Mouse (Mus musculus) layer of hippocampus, postnatal 10 days (tissue): ENCODE measurements at regions not wholly inside any gene's neighbourhood (a gene's known extent, or its start where the extent isn't known, plus 50 kb on each side); places are given as distances from the start of the nearest gene placed in this dataset.

ENCODE experiments used
- DNase-seq, 2 experiments: peaks; one replicate each; pipeline ENCODE4 v3.0.0; 2021; ENCODE audit warnings: low spot score in 2 of 2

DNA sequence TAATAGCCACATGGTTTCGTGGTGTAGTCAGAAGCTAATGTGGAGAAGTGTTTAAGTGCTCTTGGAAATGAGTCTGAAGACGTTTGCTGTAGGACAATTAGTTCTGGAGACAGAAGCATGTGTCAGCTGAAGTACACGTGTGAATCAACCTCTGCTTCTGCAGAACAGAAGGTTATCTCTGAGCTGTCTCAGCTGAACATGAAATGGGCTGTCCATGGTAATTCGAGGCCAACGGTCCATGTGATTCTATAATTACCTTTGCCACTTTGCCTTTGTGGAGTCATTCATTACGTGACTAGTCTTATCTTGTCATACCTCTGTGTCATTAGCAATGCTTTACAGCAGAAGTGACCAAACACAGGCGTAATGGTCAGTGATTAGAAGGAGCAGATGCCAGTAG is 295.6 kb upstream of the Veph1 start:
- DNase-seq = no peak

DNA sequence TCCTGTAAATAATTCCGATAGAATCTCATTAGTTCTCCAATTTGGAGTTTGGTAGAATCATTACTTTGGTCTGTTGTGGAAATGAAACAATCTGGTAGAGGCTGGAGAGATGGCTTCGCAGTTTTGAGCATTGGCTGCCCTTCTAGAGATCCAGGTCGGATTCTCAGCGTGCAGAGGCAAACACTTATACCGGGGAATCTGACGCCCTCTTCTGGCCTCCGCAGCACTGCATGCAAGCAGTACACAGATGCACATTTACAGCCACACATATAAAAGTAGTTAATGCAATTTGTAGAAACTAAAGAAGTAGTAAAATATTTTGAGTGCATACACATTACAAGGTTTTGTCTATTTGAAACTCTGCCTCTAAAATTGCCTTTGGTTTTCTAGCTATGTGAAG is 294.1 kb upstream of the Veph1 start:
- no peak for DNase-seq

DNA sequence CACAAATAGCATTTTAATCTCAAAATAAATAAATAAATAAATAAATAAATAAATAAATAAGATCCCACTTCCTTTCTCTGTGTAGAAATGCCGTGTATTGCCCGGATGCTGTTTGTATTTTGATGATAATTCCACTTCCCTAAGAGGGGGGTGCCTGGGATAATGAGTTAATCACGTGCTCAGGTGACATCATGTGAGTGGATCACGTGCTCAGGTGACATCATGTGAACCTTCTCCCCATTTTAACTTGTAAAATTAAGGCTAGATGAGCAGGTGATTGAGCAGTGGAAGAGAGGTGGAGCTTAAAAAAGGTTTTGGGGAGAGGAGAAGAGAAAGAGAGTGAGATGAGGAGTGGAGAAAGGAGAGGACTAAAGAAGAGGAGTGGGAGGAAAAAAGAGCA is 292.8 kb upstream of the Veph1 start:
- DNase-seq = no peak

DNA sequence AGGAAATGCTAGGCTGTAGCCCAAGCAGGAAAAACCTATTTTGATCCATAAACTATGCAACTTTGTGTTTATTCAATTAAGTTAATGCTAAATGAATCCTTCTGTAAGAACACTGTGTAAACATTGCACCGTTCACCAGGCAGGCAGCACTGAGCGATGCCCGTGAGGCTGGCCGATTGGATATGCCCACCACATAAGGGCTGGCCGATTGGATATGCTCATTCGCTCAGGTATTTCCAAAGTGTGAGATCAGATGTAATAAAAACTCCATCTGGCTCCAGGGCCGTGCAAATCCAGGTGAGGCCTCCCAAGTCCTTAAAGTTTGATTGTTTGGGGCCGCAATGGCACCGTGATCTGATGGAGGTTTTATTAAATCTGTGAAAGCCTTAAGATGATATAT is 288.2 kb upstream of the Veph1 start:
- no peak for DNase-seq

DNA sequence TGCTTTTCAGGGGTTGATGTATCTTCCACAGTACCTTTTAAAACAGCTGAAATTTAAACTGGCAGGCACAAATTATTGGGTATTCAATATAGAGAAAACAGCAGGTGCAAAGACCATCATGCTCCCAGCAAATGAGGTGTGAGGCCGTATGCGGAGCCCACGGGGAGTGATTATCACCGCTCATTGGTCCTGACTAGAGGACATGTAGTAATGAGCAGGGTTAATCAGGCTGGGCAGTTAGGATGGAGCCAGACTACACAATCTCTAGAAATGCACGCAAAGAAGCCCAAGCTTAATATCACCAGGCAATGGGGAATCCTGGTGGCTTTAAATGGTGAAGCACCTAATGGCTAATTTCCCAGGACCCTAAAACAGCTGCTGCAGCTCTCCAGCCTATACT is 287.5 kb upstream of the Veph1 start:
- no peak for DNase-seq

DNA sequence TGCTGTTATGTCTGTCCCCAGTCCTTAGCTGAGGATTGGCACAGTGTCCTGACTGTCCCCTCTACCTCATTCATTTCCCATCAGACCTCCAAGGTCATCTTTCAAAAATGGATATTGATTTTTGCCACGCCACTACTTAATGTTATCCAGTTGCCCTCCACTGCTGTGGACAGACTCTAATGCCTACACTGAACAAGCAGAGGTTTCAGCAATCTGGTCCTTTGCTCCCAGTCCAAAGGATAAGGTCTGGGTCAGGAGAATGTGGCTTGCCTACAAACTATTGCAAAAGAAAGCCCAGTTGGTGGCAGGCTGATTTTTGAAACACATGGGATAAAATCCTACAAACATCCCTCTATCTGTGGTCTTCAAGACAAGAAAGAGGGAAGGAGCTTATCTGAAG is 280.0 kb upstream of the Veph1 start:
- no peak for DNase-seq

DNA sequence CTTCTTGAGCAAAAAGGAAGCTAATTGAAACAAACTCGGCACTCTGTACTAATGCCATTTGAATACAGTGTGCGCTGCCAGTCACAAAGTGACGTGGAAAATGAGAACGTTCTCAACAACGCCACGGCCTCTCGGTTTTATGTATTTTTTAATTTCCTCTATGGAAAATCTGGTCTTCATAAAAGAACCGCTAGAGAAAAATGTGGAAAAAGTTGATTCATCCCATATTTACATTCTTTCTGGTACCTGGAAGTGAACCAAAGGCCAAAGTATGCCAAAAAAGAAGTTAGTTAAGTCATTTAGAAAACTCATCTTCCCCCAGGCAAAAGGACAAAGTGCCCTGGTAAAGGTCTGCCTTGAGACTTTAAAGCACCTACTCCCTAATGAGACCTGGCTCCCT is 277.7 kb upstream of the Veph1 start:
- no peak for DNase-seq

DNA sequence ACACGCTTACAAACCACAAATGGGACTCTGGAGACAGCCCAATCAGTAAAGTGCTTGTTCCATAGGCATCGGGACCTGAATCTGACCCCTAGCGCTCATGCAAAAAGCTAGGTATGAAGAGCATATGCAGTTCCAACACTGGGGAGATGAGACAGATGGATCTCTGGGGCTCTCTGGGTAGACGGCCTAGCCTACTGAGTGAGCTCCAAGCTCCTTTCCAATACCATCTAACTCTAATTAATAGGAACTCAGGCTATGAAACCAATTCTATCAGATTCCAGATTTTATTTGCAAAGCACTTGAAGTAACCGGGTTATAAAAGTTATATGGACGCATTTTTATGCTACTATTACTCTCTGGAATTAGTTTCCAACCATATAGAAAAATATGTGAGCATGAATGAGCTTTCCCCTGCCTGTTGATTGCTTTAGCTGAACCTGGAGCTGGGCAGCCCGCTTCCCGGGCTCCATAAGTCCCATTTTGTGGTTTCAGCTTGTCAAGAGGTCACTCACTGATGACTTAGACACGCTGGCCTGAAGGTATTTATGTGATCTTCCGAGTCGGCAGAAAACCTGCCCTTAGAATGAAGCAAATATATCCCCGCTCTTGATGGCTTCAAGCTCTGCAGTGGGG is 276.4 kb upstream of the Veph1 start:
- no peak for DNase-seq

DNA sequence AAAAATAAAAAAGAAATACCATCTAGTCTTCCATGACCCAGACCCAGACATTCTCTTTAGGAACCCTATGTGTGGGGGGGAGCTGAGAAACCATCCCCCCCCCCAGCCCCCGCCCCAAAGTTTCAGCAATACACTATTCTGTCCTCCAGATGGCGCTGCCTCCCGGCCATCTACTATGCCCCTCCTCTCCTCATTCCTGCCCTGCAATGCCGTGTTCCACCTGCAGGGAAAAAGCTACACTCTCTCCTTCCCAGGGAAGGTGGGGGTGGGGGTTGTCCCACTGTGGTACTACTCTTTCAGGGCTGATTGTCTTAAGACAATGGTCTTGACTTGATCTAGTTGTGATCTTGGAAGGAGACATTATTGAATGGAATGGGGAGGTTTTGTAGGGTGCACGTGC is 273.7 kb upstream of the Veph1 start:
- no peak for DNase-seq

DNA sequence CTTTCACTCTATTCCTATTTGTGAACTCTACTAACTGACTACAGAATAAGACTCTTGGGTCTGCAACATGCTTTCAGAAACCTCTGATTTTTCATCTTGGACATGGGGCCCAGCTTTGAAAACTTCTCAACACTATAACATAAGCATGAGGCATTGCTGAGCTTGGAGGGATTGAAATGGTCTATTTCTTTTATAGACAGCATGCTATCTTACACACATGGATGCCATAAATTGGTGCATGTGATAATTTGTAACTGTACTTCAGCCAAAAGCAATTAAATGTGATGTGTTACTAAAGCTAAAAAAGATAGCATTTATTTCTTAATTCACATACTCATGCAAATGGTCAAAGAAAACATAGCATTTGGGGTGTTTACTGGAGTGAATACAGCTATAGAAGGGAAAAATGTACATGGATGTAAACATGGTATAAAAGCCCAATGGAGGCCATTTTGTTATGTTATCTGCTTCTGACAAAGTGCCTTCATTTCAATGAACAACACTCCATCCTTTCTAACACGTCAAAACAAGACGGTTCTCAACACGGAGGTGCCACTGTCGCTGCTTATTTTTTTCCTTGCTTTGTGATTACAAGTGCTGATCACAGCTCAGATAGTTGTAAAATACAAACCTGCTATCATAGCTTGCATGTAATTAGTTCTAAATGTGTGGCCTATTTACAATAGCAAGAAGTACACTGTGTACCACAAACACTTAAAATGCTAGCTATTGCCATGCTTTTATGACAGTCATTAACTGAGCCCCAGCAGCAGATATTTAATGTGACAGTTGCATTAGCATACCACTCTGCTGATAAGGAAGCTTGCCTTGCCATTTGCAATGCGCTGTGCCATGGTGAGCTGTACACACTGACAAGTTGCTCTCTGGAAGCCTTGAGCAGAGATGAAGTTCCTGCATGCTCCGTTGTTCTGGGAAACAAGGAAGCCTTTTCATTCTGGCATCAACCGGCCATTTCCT is 267.9 kb upstream of the Veph1 start:
- no peak for DNase-seq

DNA sequence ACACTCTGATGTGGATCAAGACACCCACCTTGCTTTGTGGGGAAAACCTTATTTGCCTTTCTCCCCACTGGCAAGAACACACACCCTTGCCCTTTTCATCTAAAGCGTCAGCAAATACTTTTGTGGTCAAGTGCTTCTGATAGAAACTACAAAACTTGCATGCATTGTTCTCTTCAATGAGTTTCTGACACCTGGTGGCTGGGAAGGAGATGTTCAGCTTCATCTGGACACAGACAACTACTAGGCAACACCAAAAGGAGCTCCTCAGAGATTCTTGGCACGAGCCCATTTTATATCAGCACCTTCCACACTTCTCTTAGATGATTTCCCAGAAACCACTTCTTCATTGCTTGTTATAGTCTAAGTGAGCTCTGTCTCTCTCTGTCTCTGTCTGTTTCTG is 266.7 kb upstream of the Veph1 start:
- no peak for DNase-seq

DNA sequence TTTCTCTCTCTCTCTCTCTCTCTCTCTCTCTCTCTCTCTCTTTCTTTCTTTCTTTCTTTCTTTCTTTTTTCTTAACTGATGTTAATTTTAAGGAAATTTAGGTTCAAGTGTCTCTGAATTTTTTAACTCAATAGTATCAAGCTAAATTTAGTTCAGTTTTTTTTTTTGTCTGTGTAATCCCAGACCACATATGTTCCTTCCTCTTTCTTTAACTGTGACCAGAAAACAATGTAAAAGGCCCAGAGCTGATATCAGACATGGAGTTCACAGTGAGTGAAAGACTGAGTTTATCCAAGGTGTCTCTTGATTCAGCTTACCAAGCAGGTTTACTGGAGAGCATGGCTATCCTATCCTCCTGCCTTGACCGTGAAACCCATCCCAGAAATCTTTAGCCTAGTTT is 258.9 kb upstream of the Veph1 start:
- no peak for DNase-seq

DNA sequence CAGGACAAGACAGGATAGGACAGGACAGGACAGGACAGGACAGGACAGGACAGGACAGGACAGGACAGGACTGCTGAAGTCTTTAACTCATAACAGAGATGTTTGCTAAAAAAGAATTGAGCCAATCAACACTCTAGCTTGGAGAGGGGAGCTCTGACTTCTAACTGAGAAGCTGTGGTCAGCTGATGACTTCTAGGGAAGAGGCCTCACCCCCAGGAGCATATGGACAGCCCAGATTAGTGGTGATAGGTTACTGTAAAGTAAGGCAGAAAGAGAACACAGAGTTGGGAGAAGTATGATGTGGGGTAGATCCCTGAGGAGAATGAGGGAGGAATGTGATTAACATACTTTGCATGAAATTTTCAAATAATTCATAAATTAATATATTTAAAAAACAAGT is 254.3 kb upstream of the Veph1 start:
- no peak for DNase-seq

DNA sequence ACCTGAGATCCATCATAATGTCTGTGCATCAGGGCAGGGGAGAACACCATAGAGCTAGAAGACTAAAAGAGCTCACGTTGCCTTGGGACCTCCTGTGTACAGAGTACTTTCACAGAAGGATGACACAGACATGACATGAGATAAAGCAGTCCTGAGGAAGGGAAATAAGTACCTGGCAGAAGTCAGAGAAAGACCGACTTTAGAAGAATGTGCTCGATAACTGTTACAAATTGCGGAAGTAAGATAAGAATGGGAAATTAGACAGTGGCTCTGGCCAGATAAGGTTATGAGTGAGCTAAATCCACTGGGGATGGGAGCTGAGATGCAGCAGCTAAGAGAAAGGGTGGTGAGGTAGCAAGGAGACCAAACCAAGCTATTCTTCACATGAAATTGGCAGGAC is 249.9 kb upstream of the Veph1 start:
- DNase-seq = no peak

DNA sequence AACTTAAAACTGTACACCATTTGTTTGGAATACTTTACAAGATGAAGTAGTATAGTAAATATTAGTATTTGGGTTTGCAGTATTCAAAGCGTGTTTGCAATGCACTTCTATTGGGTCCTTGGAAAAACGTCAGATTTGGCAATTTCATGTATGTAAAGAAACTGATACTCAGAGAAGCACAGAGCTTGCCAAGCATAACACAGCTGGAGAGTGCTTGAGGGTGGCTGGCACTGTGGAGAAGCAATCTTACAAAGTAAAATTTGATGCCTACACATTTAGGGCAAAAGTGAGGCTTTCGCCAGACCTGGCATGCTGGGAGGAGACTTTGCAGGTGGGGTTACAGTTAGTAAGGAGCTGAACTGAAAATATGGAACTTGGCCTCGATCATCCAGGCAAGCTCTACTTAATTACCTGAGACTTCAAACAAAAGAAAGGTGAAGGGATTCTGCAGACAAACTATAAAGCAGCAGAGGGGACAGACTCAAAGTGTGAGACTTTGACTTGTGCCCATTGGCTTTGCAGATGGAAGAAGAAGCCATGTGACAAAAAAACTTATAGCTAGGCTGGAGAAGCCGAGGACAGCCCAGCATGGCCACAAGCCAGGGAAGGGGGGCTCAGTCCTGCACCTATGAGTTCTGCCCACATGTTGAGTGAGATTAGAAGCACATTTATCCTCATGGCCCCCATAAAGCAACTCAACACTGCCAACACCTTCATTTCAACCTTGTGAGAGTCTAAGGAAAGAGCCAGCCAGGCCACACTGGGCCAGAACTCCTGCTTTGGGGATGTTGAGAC is 247.7 kb upstream of the Veph1 start:
- DNase-seq = no peak

DNA sequence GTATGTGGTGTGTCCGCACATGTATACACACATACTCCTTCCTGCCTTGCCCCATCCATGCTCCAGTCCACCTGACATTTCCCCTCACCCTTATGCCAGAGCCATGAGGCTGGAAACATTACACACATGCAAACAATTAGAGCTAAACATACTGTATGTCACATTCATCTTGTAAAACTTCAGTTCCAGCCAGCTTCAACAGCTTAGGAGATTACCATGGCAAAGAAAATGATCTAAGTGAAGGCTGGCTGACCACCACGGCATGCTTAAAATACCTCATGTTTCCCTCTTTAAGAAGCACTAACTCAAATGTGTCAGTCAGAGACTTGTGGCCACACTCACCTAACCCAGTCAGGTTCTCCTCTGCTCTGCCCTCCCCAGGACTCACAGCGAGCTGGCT is 246.2 kb upstream of the Veph1 start:
- no peak for DNase-seq

DNA sequence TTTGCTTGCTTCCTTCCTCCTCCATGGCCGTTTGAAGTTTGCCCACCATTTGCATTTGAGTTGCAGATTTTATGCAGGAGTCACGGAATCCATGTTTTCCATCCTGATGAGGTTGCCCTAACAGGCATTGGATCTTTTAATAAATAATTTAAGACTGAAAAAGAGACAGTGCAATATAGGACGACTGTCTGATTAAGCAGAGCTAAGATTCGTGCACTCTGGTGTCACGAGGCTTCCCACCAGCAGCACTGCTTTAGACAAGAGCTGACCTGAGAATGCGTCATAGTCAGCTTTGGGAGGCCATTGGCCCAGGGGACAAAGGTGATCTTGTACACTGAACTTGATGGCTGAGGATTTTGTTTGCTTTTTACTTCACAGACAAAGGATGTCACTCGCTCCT is 241.3 kb upstream of the Veph1 start:
- no peak for DNase-seq

DNA sequence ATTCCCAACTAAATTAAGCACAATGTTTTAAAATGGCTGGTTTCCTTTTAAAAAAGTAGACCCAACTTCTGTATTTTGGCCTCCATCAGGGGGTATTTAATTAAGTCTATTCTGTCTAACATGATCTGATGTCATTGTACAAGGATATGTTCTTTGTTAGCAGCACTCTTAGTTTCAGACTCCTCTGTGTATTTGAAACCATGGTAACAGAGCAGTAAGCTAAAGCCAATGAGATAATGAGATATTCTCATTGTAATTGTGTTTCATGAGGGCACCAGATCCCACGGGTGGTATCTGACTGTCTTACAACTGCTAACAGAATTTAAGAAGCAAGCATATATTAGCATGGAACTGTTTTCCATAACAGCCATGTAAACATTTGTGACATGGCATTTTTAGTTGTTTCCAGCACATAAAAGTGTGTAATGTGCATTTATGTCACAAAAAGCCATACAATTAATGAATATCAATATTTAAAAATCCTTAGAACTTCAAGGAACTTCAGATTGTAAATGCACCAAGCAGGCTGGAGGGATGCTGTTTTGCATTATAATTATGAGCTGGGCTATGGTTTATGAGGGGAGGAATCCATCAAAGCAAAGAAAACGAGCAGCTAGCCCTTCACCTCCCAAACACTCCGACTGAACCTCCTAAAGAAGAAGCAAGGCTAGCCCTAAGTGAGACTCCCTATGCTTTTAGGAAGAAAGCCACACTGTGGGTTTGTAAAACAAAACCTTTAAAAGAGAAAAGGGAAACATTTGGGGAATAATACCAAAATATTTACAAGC is 240.7 kb upstream of the Veph1 start:
- DNase-seq = no peak

DNA sequence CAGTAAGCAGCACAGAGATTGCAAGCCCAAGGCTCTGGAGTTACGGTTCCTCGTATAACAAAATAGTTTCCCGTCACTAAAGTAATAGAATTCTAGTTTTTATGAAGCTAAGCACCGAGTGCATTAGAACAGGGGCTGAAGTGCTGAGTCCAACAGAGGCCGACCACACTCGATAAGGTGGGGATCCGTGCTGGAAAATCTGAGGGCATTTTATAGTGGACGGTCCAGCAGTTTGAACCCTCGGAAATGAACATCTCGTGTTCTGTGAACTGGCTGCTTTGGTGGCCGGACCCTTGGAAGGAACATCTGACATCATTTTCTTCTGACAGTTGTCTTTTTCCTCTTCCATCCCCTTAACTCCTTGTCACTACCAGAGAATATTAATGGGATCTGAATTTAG is 240.0 kb upstream of the Veph1 start:
- DNase-seq = no peak

DNA sequence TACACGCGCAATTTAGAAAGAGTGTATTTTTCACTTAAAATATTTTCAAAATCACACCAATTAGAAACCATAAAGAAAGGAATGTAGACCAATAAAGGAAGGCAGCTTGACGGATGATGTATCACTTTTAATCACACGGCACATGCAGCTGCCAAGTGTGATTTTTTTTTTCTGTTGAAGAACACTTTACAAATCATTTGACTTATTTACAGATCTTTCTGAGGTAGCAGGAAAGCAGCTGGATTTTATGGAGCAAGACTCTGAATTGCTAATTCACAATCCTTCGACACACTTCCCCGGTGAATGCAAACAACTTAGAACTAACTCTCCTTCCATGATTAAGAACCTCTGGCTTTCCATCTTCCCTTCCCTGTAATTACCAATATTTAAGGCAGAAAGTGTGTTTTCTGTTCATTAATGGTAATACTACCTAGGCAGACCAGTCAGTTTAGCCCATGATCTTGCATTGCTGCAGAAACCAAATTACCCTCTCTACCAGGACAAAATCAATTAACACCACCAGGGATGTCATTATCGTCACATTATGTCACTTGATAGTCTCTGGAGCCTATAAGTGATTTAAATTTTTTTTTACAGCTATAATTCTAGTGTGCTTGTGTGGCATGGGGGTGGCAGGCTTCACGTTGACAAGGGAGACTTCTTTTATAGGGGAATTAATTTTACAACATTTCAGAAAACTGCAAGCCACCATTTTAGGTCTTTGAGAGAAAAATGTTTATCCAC is 239.3 kb upstream of the Veph1 start:
- no peak for DNase-seq

DNA sequence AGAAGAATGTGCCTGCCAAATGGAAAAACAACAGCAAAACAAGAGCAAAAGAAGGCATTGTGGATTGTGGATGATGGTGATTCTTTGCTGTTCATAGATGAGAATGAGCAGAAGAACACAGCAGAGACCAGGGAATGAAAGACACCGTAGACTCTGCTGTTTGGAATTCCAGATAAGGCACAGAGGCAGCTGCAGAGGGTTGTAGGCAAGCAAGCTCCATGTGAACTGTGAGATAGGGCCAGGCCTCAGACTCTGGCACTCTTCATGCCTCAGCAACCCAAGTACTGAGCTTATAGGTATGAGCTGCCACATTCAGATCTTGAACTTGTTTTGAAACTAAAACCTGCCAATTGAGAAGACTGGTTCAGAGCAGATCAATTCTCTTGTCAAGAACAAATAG is 223.3 kb upstream of the Veph1 start:
- DNase-seq = no peak
